Mouse (Mus musculus): ENCODE measurements around the gene Retreg3.
A peak's percentile ranks its signal among the peaks of the same experiment; 100 is the strongest.

Retreg3 gene

DNA sequence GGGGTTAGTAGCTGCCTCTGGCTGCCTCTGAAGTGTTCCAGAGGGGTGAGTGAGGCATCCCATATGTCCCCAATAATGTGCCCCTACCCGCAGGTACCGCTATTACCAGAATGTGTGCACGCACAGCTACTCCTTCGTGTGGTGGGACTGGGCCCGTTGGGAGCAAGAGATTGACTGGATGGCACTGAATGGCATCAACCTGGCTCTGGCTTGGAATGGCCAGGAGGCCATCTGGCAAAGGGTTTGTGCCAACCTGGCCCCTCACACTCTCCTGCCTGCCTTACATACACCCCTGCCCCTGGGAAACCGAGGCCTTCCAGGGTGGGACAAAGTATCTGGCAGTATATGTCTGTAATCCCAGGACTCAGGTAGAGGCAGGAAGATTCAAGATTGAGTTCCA, 48.7 kb downstream of the Retreg3 start:
- no peak for DNase-seq

- DNase-seq = no peak
Observed at GRCm38 (mm10) chr11:101070189-101070527, 49.5 kb downstream of the Retreg3 start.

DNA sequence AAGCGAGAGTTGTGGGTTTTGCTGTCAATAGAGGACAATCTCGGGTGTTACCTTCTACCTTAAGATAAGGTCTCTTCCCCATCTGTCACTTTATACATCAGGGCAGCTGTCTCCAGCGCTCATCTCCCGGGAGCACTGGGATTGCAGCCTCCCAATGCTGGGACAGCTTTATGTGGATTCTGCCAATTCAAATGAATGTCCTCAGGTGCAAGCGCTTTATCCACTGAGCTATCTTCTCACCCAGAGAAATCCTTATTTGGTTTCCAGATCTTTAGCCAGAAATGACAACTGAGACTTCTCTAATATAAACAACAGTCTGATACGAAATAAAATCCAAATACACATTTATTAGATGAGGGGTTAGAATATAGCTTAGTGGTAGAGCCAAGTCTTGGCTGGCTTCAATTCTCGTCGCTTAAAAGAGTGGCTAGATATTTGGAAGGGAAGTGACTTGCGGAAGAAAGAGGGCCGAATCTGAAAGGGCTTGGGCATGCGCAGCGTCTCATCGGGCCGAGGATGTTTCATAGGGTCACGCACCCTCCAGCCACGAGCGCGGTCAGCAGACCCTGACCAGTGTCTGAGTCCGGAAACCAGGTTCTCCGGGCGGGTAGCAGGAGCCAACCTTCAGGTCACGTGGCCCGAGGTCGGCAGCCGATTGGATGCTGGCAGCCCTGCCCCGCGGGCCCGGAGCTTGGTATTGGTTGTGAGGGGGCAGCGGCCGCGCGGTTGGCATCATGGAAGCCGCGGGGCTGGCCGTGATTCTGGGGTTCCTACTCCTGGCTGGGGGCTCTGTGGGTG, 50.1 kb downstream of the Retreg3 start, which contains the start of gene Naglu:
Naglu (plus strand) TSS at position 622 of the 798 bp plus-strand sequence.
- DNase-seq = peak; percentile 96

- peak; percentile 94 for DNase-seq
Observed at GRCm38 (mm10) chr11:101066549-101067412, 52.9 kb downstream of the Retreg3 start.

GRCm38 (mm10) chr11:101065002-101065401, 54.7 kb downstream of the Retreg3 start:
- peak; percentile 28 for DNase-seq

DNA sequence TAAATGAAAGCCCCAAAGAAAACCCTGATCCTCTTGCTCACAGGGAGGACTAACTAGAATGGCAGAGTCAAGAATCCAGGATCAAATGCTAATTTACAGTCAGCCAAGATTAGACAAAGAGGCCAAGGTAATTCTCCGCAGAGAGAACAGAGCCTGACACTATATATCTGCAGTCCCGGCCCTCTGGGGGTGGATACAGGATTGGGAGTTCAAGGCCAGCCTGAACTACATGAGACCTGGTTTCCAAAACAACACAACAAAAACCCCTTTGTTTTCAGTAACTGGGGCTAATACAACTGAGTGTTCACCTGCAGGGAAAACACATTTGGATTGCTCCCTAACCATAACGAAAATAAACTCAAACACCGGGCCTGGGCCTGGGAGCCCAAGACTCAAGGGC, 55.2 kb downstream of the Retreg3 start:
- no peak for DNase-seq

- peak; percentile 76 for DNase-seq
Observed at GRCm38 (mm10) chr11:101063676-101064327, 55.9 kb downstream of the Retreg3 start.

- peak; percentile 55 for DNase-seq
Observed at GRCm38 (mm10) chr11:101062971-101063675, 56.6 kb downstream of the Retreg3 start.

- DNase-seq = peak; percentile 31
Observed at GRCm38 (mm10) chr11:101062165-101062884, 57.4 kb downstream of the Retreg3 start.

- peak; percentile 33 for DNase-seq
Observed at GRCm38 (mm10) chr11:101061049-101061448, 58.6 kb downstream of the Retreg3 start.

- DNase-seq = peak; percentile 58
Observed at GRCm38 (mm10) chr11:101060126-101060525, 59.6 kb downstream of the Retreg3 start.

DNA sequence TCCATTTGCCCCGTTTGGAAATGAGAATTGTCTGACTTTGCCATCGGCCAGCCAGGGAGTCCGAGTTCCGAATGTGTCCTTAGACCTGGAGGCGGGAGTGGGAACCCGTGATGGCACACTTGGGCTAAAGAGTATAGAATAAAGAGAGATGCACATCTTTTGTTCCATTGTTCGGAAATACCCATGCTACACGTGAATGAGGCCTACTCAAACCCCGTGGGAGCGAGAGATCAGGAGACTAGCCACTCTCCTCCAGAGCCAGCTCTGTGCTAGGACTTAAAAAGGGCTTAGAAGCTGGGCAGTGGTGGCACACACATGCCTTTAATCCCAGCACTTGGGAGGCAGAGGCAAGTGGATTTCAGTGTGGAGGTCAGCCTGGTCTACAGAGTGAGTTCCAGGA, 60.2 kb downstream of the Retreg3 start:
- DNase-seq = no peak

DNA sequence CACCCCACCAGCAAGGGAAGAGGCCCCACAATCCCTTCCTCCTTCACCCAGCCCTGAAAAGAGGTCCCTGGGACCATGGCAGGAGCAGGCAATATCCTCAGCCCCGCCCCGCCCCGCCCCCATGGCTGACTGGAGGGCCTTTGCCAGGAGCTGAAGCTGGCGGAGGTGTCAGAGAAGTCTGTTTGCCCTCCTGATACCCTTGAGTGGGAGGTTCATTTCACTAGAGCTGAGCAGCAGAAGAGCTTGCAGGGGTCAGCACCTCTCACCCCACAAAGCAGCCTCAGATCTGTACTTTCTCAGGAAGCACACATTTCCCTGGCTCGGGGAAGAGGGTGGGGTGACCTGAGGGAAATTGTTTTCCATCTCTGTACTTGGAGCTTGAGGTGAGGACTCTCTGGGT, 61.0 kb downstream of the Retreg3 start:
- no peak for DNase-seq

DNA sequence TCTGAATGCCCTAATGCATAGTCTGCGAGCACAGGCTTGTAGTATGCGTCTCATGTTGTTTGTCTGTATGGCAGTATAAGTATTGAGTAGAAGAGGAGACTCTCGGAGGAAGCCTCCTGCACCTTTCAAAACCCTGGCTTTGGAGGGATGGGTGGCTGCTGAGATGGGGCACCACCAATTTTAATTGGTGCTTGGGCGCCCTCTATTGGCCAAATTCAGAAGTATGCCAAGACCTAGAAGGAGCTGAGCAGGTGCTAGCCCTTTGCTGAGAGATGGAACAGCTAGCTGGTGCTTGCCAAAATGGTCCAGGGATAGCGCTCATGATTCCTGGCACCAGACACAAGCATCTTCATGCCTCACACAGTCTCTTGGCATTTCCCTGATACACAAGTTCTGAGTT, 61.8 kb downstream of the Retreg3 start:
- DNase-seq = peak; percentile 93

DNA sequence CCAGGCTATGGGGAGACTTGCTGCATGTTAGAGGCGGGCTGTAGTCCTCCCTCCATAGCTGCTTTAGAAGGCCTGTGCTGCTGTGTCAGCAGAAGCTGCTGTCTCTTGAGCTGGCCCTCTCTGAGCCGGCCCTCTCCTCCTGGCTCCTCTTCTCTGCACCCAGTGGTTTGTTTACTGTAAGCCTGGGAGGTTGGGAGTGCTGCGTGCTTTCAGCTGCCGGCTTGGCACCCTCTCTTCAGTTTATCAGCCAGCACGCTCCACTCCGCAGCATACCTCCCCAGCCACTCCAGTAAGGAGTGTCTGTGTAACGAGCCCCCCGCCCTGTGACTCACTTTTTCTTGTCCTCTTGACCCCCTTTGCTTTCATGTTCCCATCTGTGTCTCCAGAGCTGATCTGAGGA, 62.8 kb downstream of the Retreg3 start:
- peak; percentile 19 for DNase-seq

DNA sequence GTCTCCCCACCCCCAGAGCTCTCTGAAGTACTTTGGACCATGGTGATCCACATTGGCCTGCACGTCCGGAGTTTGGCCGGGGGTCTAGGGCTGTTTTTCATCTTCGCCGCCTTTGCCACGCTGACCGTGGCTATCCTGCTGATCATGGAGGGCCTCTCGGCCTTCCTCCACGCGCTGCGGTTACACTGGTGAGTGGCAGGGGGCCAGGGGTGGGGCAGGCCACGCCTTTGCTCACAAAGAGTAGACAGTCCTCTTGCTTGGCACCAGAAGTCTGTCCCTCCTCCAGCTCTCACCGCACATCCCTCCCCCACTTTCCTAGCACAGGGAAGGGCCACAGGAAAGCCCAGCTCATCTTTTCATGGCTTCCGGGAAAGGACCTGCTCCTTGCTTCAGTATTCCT, 64.3 kb downstream of the Retreg3 start:
- peak; percentile 21 for DNase-seq

- peak; percentile 39 for DNase-seq
Observed at GRCm38 (mm10) chr11:101053974-101054373, 65.7 kb downstream of the Retreg3 start.

GRCm38 (mm10) chr11:101052751-101053473, 66.8 kb downstream of the Retreg3 start:
- peak; percentile 26 for DNase-seq

- no peak for DNase-seq
Observed at GRCm38 (mm10) chr11:101051617-101052016, 68.1 kb downstream of the Retreg3 start.

- DNase-seq = no peak
Observed at GRCm38 (mm10) chr11:101051051-101051493, 68.6 kb downstream of the Retreg3 start.

- peak; percentile 78 for DNase-seq
Observed at GRCm38 (mm10) chr11:101050359-101050758, 69.3 kb downstream of the Retreg3 start.

Data from cerebellum, adult 9-10 months (tissue).